In genomic region chr14:122978871-122979270, GRCm38 (mm10) we compare ENCODE assay signal across 19 mouse cellular contexts.
"Had no signal": no experiment of that assay in that cellular context is flagged by ENCODE, and none has a peak within 500 bp of the region (broad histone marks: within the 10 kb centered on the region; RNA-seq: fewer than 3 reads in every experiment).

No protein-coding gene starts in this region.

- DNase-seq: kidney, postnatal 25 days; layer of hippocampus, postnatal 36 days; lung, adult 18-20 months; lung, postnatal 14 days; lung, postnatal 4 days; retina, postnatal 1 day; thymus, adult 18-20 months; thymus, postnatal 4 days had no signal

- H3K27me3 ChIP-seq: kidney, embryonic 15.5 days; lung, embryonic 15.5 days; neural tube, embryonic 13.5 days had no signal

- H3K4me3 ChIP-seq: kidney, embryonic 15.5 days; left cerebral cortex, adult 2 months; liver, embryonic 12.5 days; liver, embryonic 15.5 days; lung, embryonic 15.5 days; midbrain, embryonic 12.5 days; myocyte; neural tube, embryonic 13.5 days had no signal

- H3K4me2 ChIP-seq: kidney, embryonic 15.5 days; liver, embryonic 12.5 days; liver, embryonic 15.5 days; lung, embryonic 15.5 days; midbrain, embryonic 12.5 days; neural tube, embryonic 13.5 days had no signal

- H3K9ac ChIP-seq: kidney, embryonic 15.5 days; liver, embryonic 12.5 days; liver, embryonic 15.5 days; lung, embryonic 15.5 days; midbrain, embryonic 12.5 days; neural tube, embryonic 13.5 days had no signal

- H3K36me3 ChIP-seq: liver, embryonic 12.5 days; liver, embryonic 15.5 days; lung, embryonic 15.5 days; neural tube, embryonic 13.5 days had no signal

- H3K27ac ChIP-seq: kidney, embryonic 15.5 days; left cerebral cortex, adult 2 months; liver, embryonic 12.5 days; liver, embryonic 15.5 days; lung, embryonic 15.5 days; midbrain, embryonic 12.5 days; neural tube, embryonic 13.5 days had no signal

- H3K9me3 ChIP-seq: kidney, embryonic 15.5 days; liver, embryonic 12.5 days; liver, embryonic 15.5 days; lung, embryonic 15.5 days; midbrain, embryonic 12.5 days; neural tube, embryonic 13.5 days had no signal

- ATAC-seq: hindbrain, embryonic 16.5 days; intestine, embryonic 16.5 days; liver, embryonic 12.5 days; midbrain, embryonic 16.5 days had no signal
